Mouse (Mus musculus) liver, adult 2 months (tissue): ENCODE measurements around the gene Dusp11.
A peak's percentile ranks its signal among the peaks of the same experiment; 100 is the strongest.

Experiments used
- CTCF ChIP-seq: fragments of 200-500 bp; IDR thresholded peaks from 2 replicates; pipeline ENCODE4 v1.5.1; 2011; ENCODE audit warnings: low read depth, low read length, control low read depth
- POLR2A ChIP-seq: fragments of 200-500 bp; IDR thresholded peaks from 2 replicates; pipeline ENCODE4 v1.6.1; 2011; ENCODE audit warnings: low read length, control low read depth; ENCODE audit not compliant: insufficient read depth; ENCODE audit errors: extremely low read depth

DNA sequence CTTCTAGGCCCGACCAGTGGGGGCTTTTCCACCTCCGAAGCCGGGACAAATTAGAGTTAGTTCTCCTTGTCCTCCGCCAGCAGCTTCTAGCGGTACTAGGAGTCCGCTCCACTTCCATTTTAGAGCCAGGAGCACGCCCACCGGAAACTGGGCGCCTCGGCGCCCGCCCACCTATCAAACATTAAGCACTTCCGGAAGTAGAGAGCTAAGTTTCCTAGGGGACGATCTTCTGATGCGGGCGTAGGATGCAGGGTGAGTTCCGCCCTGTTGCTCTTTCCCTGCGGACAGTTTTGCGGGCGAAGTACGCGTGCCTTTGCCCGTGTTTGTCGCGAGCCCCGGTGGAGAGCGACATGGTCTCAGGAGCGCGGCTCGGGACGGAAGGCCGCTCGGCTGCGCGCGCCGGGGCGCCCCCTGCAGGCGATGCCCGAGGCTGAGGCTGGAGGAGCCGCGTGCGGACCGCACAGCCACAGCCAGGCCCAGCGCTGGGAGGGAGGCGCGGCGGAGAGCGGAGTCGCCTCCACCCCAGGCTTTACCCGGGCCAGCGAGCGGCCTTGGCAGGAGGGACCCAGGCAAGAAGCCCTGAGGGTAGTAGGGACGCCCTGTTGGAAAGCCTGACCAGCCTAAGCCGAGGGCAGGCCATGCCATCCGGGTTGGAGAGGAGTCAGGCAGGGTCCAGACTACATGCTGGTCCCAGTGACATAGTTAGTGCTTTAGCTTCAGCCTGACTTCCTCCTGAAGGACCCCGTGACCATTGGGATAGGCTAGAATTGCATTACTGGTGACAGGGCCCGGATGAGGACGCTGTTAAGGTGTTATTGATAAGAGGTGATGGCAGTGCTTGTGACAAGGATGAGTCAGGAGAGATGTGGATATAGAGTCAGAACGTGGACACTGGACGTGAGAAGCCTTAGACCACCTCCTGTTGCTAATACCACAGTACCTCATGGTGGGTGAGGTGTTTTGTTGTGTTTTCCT lies 45.6 kb downstream of the Dusp11 start, which contains the start of gene Nat8f1:
- peak; percentile 57; the same call in 1 of the 2 replicates for TF ChIP-seq POLR2A
- peak; percentile 46 for TF ChIP-seq CTCF
